Mouse (Mus musculus): ENCODE data around the gene Dll1. TPM values are rescaled to one million over a fixed set of nuclear protein-coding genes. Genes with fewer than 3 reads are reported as not detected.

Dll1 gene
- polyA plus RNA-seq, 1 experiment = 0.78 TPM

DNA sequence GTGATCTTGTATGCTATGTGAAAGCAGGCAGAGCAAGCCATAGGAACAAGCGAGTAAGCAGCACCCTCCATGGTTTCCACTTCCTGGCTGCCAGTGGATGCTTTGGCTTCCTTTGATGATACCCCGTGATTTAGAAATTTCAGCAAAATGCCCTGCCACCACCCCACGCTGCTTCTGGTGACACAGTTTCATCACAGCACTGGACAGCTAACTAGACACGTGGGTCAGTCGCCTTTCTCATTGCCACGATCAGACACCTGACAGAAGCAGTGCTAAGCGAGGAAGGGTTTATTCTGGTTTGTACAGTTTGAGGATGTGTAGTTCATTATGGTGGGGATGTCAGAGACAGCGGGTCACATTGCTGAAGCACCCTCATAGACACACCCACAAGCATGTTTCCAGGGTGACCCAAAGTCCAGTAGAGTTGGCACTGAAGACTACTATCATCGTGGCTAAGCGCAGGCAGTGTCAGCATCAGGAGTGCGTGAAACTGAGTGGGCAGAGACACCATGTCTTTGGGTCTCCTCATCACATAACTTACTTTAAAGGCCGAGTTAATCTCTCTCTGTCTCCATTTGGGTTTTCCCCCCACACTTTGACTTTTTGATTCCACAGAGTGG is 40.0 kb upstream of the Dll1 start:
- Histone ChIP-seq H3K27ac (ENCODE audit: control insufficient read depth, insufficient read depth, low read depth, low read length) (no peak overlapping the region), H3K27me3 (ENCODE audit: control insufficient read depth, insufficient read depth, low read length) (no peaks in the 10 kb centered on the region), H3K36me3 (ENCODE audit: control insufficient read depth, insufficient read depth, low read length) (peaks cover 2% of the 10 kb centered on the region), H3K4me1 (ENCODE audit: control insufficient read depth, insufficient read depth, low read length) (no peaks in the 10 kb centered on the region; the same call in 1 of the 2 replicates), H3K4me3 (ENCODE audit: control insufficient read depth, low read depth, low read length) (peak overlapping the region; percentile 28)
- no peak for TF ChIP-seq CTCF (IDR thresholded peaks at IDR 0.05; ENCODE audit: control insufficient read depth, insufficient read depth, insufficient replicate concordance, low read depth, low read length)
- no peak for TF ChIP-seq POLR2A (IDR thresholded peaks at IDR 0.05; ENCODE audit: control insufficient read depth, low read depth, low read length)

DNA sequence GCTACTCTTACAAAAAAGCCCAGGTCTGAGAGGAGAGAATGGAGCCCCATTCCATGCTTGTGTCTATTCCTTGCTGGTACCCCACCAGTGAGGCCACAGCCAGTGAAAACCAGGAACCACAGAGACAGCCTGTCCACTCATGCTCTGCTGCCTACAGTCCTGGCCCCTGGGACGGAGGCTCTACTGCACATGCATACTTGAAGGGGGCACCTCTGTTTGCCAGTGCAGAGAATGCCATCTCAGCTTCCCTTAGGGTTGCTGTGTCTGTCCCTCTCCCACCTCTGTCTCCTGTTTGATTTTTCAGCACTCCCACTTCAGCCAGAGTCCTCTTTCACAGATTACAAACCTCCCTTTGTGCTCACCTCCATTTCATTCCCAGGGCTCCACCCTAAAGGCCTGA is 34.2 kb upstream of the Dll1 start:
- Histone ChIP-seq H3K4me1 (ENCODE audit: control insufficient read depth, insufficient read depth, low read length) (no peaks in the 10 kb centered on the region), H3K4me3 (ENCODE audit: control insufficient read depth, low read depth, low read length) (no peak overlapping the region), H3K27ac (ENCODE audit: control insufficient read depth, insufficient read depth, low read depth, low read length) (no peak overlapping the region), H3K27me3 (ENCODE audit: control insufficient read depth, insufficient read depth, low read length) (no peaks in the 10 kb centered on the region), H3K36me3 (ENCODE audit: control insufficient read depth, insufficient read depth, low read length) (peaks cover 2% of the 10 kb centered on the region)
- TF ChIP-seq CTCF (IDR thresholded peaks at IDR 0.05; ENCODE audit: control insufficient read depth, insufficient read depth, insufficient replicate concordance, low read depth, low read length) (no peak), POLR2A (IDR thresholded peaks at IDR 0.05; ENCODE audit: control insufficient read depth, low read depth, low read length) (no peak)

- Histone ChIP-seq H3K27ac (ENCODE audit: control insufficient read depth, insufficient read depth, low read depth, low read length) (no peak overlapping the region), H3K4me1 (ENCODE audit: control insufficient read depth, insufficient read depth, low read length) (no peaks in the 10 kb centered on the region), H3K27me3 (ENCODE audit: control insufficient read depth, insufficient read depth, low read length) (no peaks in the 10 kb centered on the region), H3K36me3 (ENCODE audit: control insufficient read depth, insufficient read depth, low read length) (peaks cover 2% of the 10 kb centered on the region), H3K4me3 (ENCODE audit: control insufficient read depth, low read depth, low read length) (no peak overlapping the region)
- TF ChIP-seq POLR2A (IDR thresholded peaks at IDR 0.05; ENCODE audit: control insufficient read depth, low read depth, low read length) (no peak), CTCF (IDR thresholded peaks at IDR 0.05; ENCODE audit: control insufficient read depth, insufficient read depth, insufficient replicate concordance, low read depth, low read length) (no peak)
Observed at GRCm38 (mm10) chr17:15409261-15409660, 32.6 kb upstream of the Dll1 start.

DNA sequence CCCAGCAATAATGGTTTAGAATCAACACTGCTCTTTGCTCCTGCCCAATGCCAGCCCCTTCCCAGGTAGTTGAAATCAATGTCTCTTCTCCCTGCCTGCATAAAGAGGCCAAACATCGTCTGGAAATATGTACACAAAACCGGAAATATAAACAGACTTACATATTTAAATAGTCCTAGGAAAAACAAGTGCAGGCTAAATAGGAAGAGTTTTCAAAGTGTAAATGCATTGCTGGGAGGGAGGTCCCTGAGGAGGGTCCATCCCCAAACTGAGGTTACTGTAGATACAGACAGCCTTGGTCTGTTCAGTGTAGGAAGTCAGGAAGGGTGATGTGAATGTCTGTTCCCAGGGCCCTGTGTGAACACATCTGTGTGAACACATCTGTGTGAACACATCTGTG is 29.9 kb upstream of the Dll1 start:
- no peaks in the 10 kb centered on the region for H3K4me1 ChIP-seq (ENCODE audit: control insufficient read depth, insufficient read depth, low read length)
- H3K4me3 ChIP-seq (ENCODE audit: control insufficient read depth, low read depth, low read length) = no peak overlapping the region
- no peaks in the 10 kb centered on the region for H3K27me3 ChIP-seq (ENCODE audit: control insufficient read depth, insufficient read depth, low read length)
- TF ChIP-seq POLR2A (IDR thresholded peaks at IDR 0.05; ENCODE audit: control insufficient read depth, low read depth, low read length) (no peak), CTCF (IDR thresholded peaks at IDR 0.05; ENCODE audit: control insufficient read depth, insufficient read depth, insufficient replicate concordance, low read depth, low read length) (no peak)
- H3K27ac ChIP-seq (ENCODE audit: control insufficient read depth, insufficient read depth, low read depth, low read length) = no peak overlapping the region
- H3K36me3 ChIP-seq (ENCODE audit: control insufficient read depth, insufficient read depth, low read length) = peaks cover 3% of the 10 kb centered on the region

DNA sequence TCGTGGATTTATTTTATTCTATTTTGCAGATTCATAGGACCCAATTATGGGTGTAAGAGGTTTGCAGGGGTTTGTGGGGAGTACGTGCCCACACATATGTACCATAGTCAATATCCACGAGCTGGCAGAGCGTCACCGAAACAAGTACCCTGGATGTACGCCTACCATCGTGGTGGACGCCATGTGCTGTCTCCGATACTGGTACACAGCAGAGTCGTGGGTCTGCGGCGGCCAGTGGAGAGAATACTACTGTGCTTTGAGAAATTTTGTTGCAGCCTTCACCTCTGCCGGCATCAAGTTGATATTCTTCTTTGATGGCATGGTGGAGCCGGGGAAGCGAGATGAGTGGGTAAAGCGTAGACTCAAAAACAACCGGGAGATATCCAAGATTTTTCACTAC is 25.0 kb upstream of the Dll1 start:
- no peak for TF ChIP-seq POLR2A (IDR thresholded peaks at IDR 0.05; ENCODE audit: control insufficient read depth, low read depth, low read length)
- no peak for TF ChIP-seq CTCF (IDR thresholded peaks at IDR 0.05; ENCODE audit: control insufficient read depth, insufficient read depth, insufficient replicate concordance, low read depth, low read length)
- Histone ChIP-seq H3K4me3 (ENCODE audit: control insufficient read depth, low read depth, low read length) (no peak overlapping the region), H3K27me3 (ENCODE audit: control insufficient read depth, insufficient read depth, low read length) (no peaks in the 10 kb centered on the region), H3K4me1 (ENCODE audit: control insufficient read depth, insufficient read depth, low read length) (no peaks in the 10 kb centered on the region; the same call in 1 of the 2 replicates), H3K36me3 (ENCODE audit: control insufficient read depth, insufficient read depth, low read length) (peaks cover 3% of the 10 kb centered on the region), H3K27ac (ENCODE audit: control insufficient read depth, insufficient read depth, low read depth, low read length) (no peak overlapping the region)

DNA sequence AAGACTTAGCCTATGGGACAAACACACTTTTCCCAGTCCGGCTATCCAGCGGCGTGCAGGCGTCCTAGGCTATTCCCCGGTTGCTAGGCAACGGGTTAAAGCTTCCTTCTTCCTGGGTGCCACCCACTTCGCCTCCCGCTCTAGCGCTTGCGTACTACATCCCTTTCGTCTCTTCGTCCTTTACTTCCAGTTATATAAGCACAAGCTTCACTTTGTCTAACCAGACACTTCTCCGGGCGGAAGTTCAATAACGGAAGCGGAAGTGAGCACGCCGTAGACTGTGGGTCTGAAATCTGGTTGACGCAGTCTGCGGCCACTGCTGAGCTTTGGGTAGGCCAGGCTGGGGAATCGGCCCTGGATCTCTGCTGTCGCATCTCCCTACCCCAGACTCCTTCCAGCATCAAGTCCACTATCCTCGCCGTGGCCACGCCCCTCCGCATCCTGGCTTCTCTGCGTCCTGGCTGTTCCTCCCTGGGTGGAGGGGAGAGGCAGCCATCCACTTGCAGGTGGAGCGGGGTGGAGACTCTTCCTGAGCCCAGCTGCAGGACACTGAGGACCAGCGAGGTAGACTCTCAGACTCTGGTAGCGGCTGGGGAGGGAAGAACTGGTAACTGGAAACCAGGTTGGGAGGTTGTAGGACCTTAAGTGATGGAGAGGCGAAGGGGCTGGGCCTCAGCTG is 19.5 kb upstream of the Dll1 start, which contains the start of gene Fam120b:
Fam120b (plus strand) TSS at position 206 of the 679 bp plus-strand sequence.
- peak within 1 kb of the TSS; percentile 96 for H3K4me3 ChIP-seq (ENCODE audit: control insufficient read depth, low read depth, low read length)
- peaks cover 3% of the 10 kb centered on the region for H3K4me1 ChIP-seq (ENCODE audit: control insufficient read depth, insufficient read depth, low read length)
- peak; percentile 74 for TF ChIP-seq POLR2A (IDR thresholded peaks at IDR 0.05; ENCODE audit: control insufficient read depth, low read depth, low read length)
- no peak for TF ChIP-seq CTCF (IDR thresholded peaks at IDR 0.05; ENCODE audit: control insufficient read depth, insufficient read depth, insufficient replicate concordance, low read depth, low read length)
- H3K36me3 ChIP-seq (ENCODE audit: control insufficient read depth, insufficient read depth, low read length) = no peaks in the 10 kb centered on the region
- no peaks in the 10 kb centered on the region for H3K27me3 ChIP-seq (ENCODE audit: control insufficient read depth, insufficient read depth, low read length)
- H3K27ac ChIP-seq (ENCODE audit: control insufficient read depth, insufficient read depth, low read depth, low read length) = peak within 1 kb of the TSS; percentile 75

- no peak overlapping the region for H3K27ac ChIP-seq (ENCODE audit: control insufficient read depth, insufficient read depth, low read depth, low read length)
- no peaks in the 10 kb centered on the region for H3K4me1 ChIP-seq (ENCODE audit: control insufficient read depth, insufficient read depth, low read length)
- no peaks in the 10 kb centered on the region for H3K27me3 ChIP-seq (ENCODE audit: control insufficient read depth, insufficient read depth, low read length)
- no peak overlapping the region for H3K4me3 ChIP-seq (ENCODE audit: control insufficient read depth, low read depth, low read length)
- H3K36me3 ChIP-seq (ENCODE audit: control insufficient read depth, insufficient read depth, low read length) = no peaks in the 10 kb centered on the region
- TF ChIP-seq POLR2A (IDR thresholded peaks at IDR 0.05; ENCODE audit: control insufficient read depth, low read depth, low read length) (no peak), CTCF (IDR thresholded peaks at IDR 0.05; ENCODE audit: control insufficient read depth, insufficient read depth, insufficient replicate concordance, low read depth, low read length) (no peak)
Observed at GRCm38 (mm10) chr17:15389356-15389755, 12.7 kb upstream of the Dll1 start.

All from testis, adult 2 months (tissue).